Mouse (Mus musculus) intestine, embryonic 16.5 days (tissue): ENCODE data around the gene Sap18. TPM values are rescaled to one million over a fixed set of nuclear protein-coding genes. Genes with fewer than 3 reads are reported as not detected.
"Not testable (repeated sequence)": the region's sequence is repeated elsewhere in the genome, so short reads cannot be mapped to it uniquely, and the experiment has no call there.

Experiments
- ATAC-seq: fragments of 200-750 bp; cut with Nextera tagmentation; 2 replicates; pipeline ENCODE4 v1.8.0; 2017; ENCODE audit warnings: moderate TSS enrichment, moderate library complexity
- H3K27ac ChIP-seq: fragments of 300-500 bp; sonication (generic); 2 replicates; pipeline ENCODE4 v1.5.1; 2014; ENCODE audit warnings: mild to moderate bottlenecking, low read length
- H3K27me3 ChIP-seq: fragments of 300-500 bp; sonication (generic); replicated peaks from 2 replicates; pipeline ENCODE4 v1.6.1; 2014; ENCODE audit warnings: low read length, control low read depth, mixed read lengths; ENCODE audit not compliant: control insufficient read depth, insufficient read depth
- H3K36me3 ChIP-seq: fragments of 300-500 bp; sonication (generic); 2 replicates; pipeline ENCODE4 v1.6.1; 2014; ENCODE audit warnings: low read length, control low read depth; ENCODE audit not compliant: control insufficient read depth, insufficient read depth
- H3K4me1 ChIP-seq: fragments of 300-500 bp; sonication (generic); 2 replicates; pipeline ENCODE4 v1.6.1; 2014; ENCODE audit warnings: low read length, control low read depth, mixed read lengths; ENCODE audit not compliant: control insufficient read depth, insufficient read depth
- H3K4me2 ChIP-seq: fragments of 300-500 bp; sonication (generic); 2 replicates; pipeline ENCODE4 v1.6.1; 2014; ENCODE audit warnings: low read depth, low read length, control low read depth
- H3K4me3 ChIP-seq: fragments of 300-500 bp; sonication (generic); 2 replicates; pipeline ENCODE4 v1.5.1; 2014; ENCODE audit warnings: mild to moderate bottlenecking, low read length
- H3K9ac ChIP-seq: fragments of 300-500 bp; sonication (generic); 2 replicates; pipeline ENCODE4 v1.6.1; 2014; ENCODE audit warnings: low read depth, low read length
- H3K9me3 ChIP-seq: fragments of 300-500 bp; sonication (generic); 2 replicates; pipeline ENCODE4 v1.6.1; 2016; ENCODE audit warnings: low read length, control low read depth; ENCODE audit not compliant: control insufficient read depth
- WGBS: fragments of 180-500 bp; shearing (Covaris S2); extraction: QIAGEN DNeasy Blood & Tissue Kit; methylation state at CpG from one replicate; pipeline ENCODE4 v1.1.7; 2014; 5-methylcytosine and 5-hydroxymethylcytosine counted together
- polyA plus RNA-seq: library from polyadenylated mRNA; unstranded; fragments of >200 nt; fragmentation: Nextera tagmentation; extraction: Ambion mirVana; gene quantifications from 2 replicates; pipeline ENCODE4 v1.2.1, GENCODE M21; 2015

Gene Sap18
- polyA plus RNA-seq: 17.0 and 18.8 TPM in 2 replicates

GRCm38 (mm10) chr14:57797991-57798931 is at the start of gene Sap18:
Gene Sap18 (plus strand): TSS chr14:57798180.
- peaks cover 10% of the 10 kb centered on the region for H3K4me1 ChIP-seq
- peak; percentile 98 for ATAC-seq

DNA sequence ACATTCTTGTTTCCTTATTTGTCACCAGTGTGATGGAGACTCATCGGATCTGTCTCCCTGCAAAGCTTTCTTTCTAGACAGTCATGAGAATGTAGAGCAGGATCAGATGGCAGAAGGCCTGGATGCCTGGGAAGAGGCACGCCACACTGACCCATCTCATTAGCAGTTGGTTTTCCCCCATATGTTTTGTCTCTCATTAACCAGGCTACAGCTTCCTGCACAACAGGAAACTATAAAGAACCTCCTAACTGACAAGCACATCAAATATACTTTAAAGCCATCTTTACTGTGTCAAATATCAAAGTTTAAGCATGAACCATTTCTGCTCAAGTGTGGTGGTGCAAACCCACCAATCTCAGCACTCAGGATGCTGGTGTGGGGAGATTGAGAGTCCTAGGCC is 48.5 kb upstream of the Sap18 start:
- H3K9ac ChIP-seq: no peak overlapping the region
- H3K4me3 ChIP-seq: no peak overlapping the region
- H3K36me3 ChIP-seq: no peaks in the 10 kb centered on the region
- peaks cover 10% of the 10 kb centered on the region for H3K4me1 ChIP-seq
- ATAC-seq: no peak
- H3K9me3 ChIP-seq: no peaks in the 10 kb centered on the region
- H3K27me3 ChIP-seq: no peaks in the 10 kb centered on the region
- WGBS: 64% methylated on average over 2 of the region's 2 CpGs
- H3K4me2 ChIP-seq: no peak overlapping the region
- no peak overlapping the region for H3K27ac ChIP-seq

More at GRCm38 (mm10) chr14:57797991-57798931, at the start of gene Sap18:
- H3K27me3 ChIP-seq: no peaks in the 10 kb centered on the region
- no peaks in the 10 kb centered on the region for H3K9me3 ChIP-seq
- under 1% methylated on average over 99 of the region's 99 CpGs for WGBS
- peak within 1 kb of the TSS; percentile 86 for H3K4me2 ChIP-seq
- peak within 1 kb of the TSS; percentile 90 for H3K9ac ChIP-seq
- peak within 1 kb of the TSS; percentile 45 for H3K27ac ChIP-seq
- 0 out of 2 replicates have a peak, but pooled peaks cover 4% of the 10 kb centered on the region for H3K36me3 ChIP-seq
- peak within 1 kb of the TSS; percentile 78 for H3K4me3 ChIP-seq

DNA sequence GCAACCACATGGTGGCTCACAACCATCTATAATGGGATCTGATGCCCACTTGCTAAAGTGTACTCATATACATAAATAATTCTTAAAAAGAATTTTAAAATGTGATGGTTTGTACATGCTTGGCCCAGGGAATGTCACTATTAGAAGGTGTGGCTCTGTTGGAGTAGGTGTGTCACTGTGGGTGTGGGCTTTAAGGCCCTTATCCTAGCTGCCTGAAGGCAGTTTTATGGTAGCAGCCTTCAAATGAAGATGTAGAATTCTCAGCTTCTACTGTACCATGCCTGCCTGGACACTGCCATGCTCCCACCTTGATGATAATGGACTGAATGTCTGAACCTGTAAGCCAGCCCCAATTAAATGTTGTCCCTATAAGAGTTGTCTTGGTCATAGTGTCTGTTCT is 47.0 kb upstream of the Sap18 start:
- H3K27me3 ChIP-seq, H3K4me3 ChIP-seq, H3K4me1 ChIP-seq, H3K36me3 ChIP-seq, H3K27ac ChIP-seq, H3K9me3 ChIP-seq, H3K4me2 ChIP-seq, ATAC-seq, H3K9ac ChIP-seq: not testable (repeated sequence)

DNA sequence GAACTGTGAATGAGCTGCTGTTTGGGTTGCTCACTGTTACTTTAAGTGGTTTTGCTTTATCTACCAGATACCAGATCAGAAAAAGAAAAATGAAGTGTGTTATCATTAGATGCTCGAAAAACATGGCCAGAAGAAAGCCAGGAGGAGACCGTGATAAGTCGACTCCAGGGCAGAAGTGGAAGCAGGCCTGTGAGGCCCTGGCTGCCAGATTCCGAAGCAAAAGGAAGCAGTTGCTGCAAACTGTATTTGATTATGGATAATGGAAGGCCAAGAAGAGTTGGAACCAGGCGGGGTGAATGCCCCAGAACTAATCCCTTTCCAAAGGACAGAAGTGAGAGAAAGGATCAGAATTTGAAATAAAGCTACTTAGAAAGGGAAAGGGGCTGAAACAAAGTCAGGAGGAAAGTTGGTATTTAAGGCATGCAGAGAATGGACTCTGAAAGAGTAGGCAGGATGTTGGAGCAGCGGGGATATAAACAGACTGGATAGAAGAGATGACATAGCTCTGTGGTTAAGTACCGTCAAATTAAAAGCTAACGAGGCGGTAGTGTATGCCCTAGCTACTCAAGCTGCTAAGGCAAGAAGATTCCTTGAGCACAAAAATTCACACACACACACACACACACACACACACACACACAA is 44.5 kb upstream of the Sap18 start:
- Histone ChIP-seq H3K4me2 (no peak overlapping the region), H3K9ac (no peak overlapping the region), H3K4me1 (peaks cover 5% of the 10 kb centered on the region; the same call in 1 of the 2 replicates), H3K27me3 (no peaks in the 10 kb centered on the region), H3K27ac (peak overlapping the region; percentile 76), H3K36me3 (no peaks in the 10 kb centered on the region), H3K9me3 (no peaks in the 10 kb centered on the region), H3K4me3 (no peak overlapping the region)
- 23% methylated on average over 9 of the region's 9 CpGs for WGBS
- ATAC-seq: peak; percentile 74

GRCm38 (mm10) chr14:57755661-57756060 is 42.3 kb upstream of the Sap18 start:
- no peak for ATAC-seq
- 93% methylated on average over 2 of the region's 2 CpGs for WGBS

DNA sequence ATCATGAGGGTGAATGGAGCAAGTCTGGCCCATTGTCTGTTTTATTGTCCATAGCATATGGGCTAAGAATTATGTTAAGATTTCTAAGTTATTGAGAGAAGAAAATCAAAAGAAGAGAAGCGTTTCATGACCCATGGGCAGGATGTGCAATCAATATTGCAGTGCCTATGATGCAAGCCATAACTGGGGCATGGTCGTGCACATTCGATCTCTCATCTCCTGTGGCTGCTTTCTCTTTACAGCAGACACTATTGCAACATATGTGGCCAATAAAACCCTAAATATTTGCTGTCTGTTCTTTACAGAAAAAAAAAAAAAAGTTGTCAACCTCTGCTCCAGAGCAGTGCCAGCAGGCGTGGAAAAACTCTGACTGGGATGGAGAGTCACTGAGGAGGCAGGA is 41.9 kb upstream of the Sap18 start:
- WGBS: 86% methylated on average over 4 of the region's 4 CpGs
- no peak overlapping the region for H3K27ac ChIP-seq
- H3K4me3 ChIP-seq: no peak overlapping the region
- H3K4me2 ChIP-seq: no peak overlapping the region
- ATAC-seq: no peak
- peaks cover 5% of the 10 kb centered on the region; the same call in 1 of the 2 replicates for H3K4me1 ChIP-seq
- H3K9ac ChIP-seq: no peak overlapping the region
- no peaks in the 10 kb centered on the region for H3K27me3 ChIP-seq
- no peaks in the 10 kb centered on the region for H3K36me3 ChIP-seq
- H3K9me3 ChIP-seq: no peaks in the 10 kb centered on the region

More at GRCm38 (mm10) chr14:57755661-57756060, 42.3 kb upstream of the Sap18 start:
- H3K27ac ChIP-seq: no peak overlapping the region
- H3K9me3 ChIP-seq: no peaks in the 10 kb centered on the region
- H3K4me2 ChIP-seq: no peak overlapping the region
- H3K4me3 ChIP-seq: no peak overlapping the region
- H3K27me3 ChIP-seq: no peaks in the 10 kb centered on the region
- peaks cover 5% of the 10 kb centered on the region; the same call in 1 of the 2 replicates for H3K4me1 ChIP-seq
- H3K9ac ChIP-seq: no peak overlapping the region
- no peaks in the 10 kb centered on the region for H3K36me3 ChIP-seq

DNA sequence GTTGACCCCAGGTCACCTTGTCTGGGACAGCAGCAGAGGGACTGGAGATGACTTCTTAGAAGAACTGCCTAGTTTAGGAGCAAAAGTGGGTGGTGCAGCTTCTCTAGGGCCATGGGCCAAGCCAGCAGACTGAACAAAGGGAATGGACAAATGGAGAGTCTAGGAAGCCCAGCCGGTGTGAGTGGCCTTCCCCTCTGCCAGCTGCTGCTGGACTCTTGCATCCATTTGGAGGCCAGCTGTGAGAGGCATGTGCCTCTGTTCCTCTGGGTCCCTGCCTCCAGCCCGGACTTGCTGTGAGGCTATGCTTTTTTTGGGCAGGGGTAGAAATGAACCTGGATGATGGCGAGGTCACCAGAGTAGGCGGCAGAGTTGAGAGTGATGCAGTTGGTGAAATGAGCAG is 39.7 kb upstream of the Sap18 start, which contains the start of gene Lats2:
Gene Lats2 (minus strand): TSS at position 152 of the 400 bp plus-strand sequence.
- H3K36me3 ChIP-seq: no peaks in the 10 kb centered on the region
- H3K27me3 ChIP-seq: no peaks in the 10 kb centered on the region
- no peak within 1 kb of the TSS for H3K9ac ChIP-seq
- 0 out of 2 replicates have a peak, but pooled peaks cover 3% of the 10 kb centered on the region for H3K4me1 ChIP-seq
- H3K4me2 ChIP-seq: no peak within 1 kb of the TSS
- H3K9me3 ChIP-seq: no peaks in the 10 kb centered on the region
- no peak within 1 kb of the TSS for H3K4me3 ChIP-seq
- 78% methylated on average over 4 of the region's 4 CpGs for WGBS
- ATAC-seq: no peak
- no peak within 1 kb of the TSS for H3K27ac ChIP-seq

GRCm38 (mm10) chr14:57760447-57761412 is 37.2 kb upstream of the Sap18 start:
- Histone ChIP-seq H3K27ac (no peak overlapping the region), H3K4me1 (no peaks in the 10 kb centered on the region), H3K9me3 (no peaks in the 10 kb centered on the region), H3K4me3 (no peak overlapping the region), H3K36me3 (no peaks in the 10 kb centered on the region), H3K9ac (no peak overlapping the region), H3K4me2 (no peak overlapping the region), H3K27me3 (no peaks in the 10 kb centered on the region)
- no peak for ATAC-seq
- 64% methylated on average over 10 of the region's 10 CpGs for WGBS
